Mouse (Mus musculus) hindbrain, embryonic 14.5 days (tissue): ENCODE results near the gene Cyp11a1. TPM values are rescaled to one million over a fixed set of nuclear protein-coding genes. Genes with fewer than 3 reads are reported as not detected.

ENCODE experiments used
- ATAC-seq: fragments of 200-750 bp; cut with Nextera tagmentation; 2 replicates; pipeline ENCODE4 v1.8.0; 2017; ENCODE audit warnings: moderate number of reproducible peaks, mild to moderate bottlenecking, moderate TSS enrichment, moderate library complexity; ENCODE audit not compliant: low FRiP score
- DNase-seq: peaks from one replicate; pipeline ENCODE4 v3.0.0-alpha.2; 2015; ENCODE audit warnings: low spot score
- H3K27ac ChIP-seq: fragments of 300-500 bp; sonication (generic); 2 replicates; pipeline ENCODE4 v1.5.1; 2014; ENCODE audit warnings: mild to moderate bottlenecking, moderate library complexity
- H3K27me3 ChIP-seq: fragments of 300-500 bp; sonication (generic); 2 replicates; pipeline ENCODE4 v1.6.1; 2014; ENCODE audit warnings: mild to moderate bottlenecking, low read length, mixed read lengths; ENCODE audit not compliant: control insufficient read depth, insufficient read depth
- H3K36me3 ChIP-seq: fragments of 300-500 bp; sonication (generic); replicated peaks from 2 replicates; pipeline ENCODE4 v1.6.1; 2014; ENCODE audit not compliant: control insufficient read depth, insufficient read depth
- H3K4me1 ChIP-seq: fragments of 300-500 bp; sonication (generic); replicated peaks from 2 replicates; pipeline ENCODE4 v1.6.1; 2014; ENCODE audit warnings: antibody characterized with exemption, low read length, mixed read lengths; ENCODE audit not compliant: control insufficient read depth, insufficient read depth
- H3K4me2 ChIP-seq: fragments of 300-500 bp; sonication (generic); replicated peaks from 2 replicates; pipeline ENCODE4 v1.6.1; 2014; ENCODE audit warnings: mild to moderate bottlenecking, moderate library complexity
- H3K4me3 ChIP-seq: fragments of 300-500 bp; sonication (generic); replicated peaks from 2 replicates; pipeline ENCODE4 v1.5.1; 2014; ENCODE audit warnings: mild to moderate bottlenecking, low read length
- H3K9ac ChIP-seq: fragments of 300-500 bp; sonication (generic); 2 replicates; pipeline ENCODE4 v1.6.1; 2014
- H3K9me3 ChIP-seq: fragments of 300-500 bp; sonication (generic); 2 replicates; pipeline ENCODE4 v1.6.1; 2016; ENCODE audit warnings: low read length; ENCODE audit not compliant: control insufficient read depth
- WGBS: fragments of 180-500 bp; shearing (Covaris S2); extraction: QIAGEN DNeasy Blood & Tissue Kit; methylation state at CpG from one replicate; pipeline ENCODE4 v1.1.7; 2014; 5-methylcytosine and 5-hydroxymethylcytosine counted together
- polyA plus RNA-seq: library from polyadenylated mRNA; unstranded; fragments of >200 nt; fragmentation: Nextera tagmentation; extraction: Ambion mirVana; gene quantifications from 2 replicates; pipeline ENCODE4 v1.2.1, GENCODE M21; 2014

The Cyp11a1 gene
- polyA plus RNA-seq, 1 experiment from 2014 or later: 0.39 TPM

DNA sequence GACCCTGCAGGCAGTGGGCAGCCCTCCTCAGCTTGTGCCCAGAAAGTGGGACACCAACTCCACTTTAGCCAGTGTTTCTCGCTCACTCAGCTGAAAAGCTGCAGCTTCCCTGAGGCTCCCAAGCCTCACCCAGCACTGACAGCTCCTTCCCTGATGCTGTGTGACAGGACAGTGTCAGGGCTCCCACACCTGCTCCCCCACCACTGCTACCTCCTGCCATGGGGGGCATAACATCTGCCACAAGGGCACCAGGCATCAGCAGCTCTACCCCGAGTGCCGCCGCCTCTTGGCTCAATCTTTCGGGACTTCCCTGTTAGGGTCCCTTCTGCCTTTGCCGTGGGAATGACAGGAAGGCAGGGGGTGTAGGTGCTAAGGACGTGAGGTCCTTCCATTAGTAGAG lies 19.9 kb upstream of the Cyp11a1 start:
- WGBS: 80% methylated on average over 7 of the region's 7 CpGs
- Histone ChIP-seq H3K36me3 (no peaks in the 10 kb centered on the region), H3K27me3 (no peaks in the 10 kb centered on the region), H3K4me2 (no peak overlapping the region), H3K27ac (no peak overlapping the region), H3K4me3 (no peak overlapping the region), H3K9me3 (no peaks in the 10 kb centered on the region), H3K9ac (no peak overlapping the region), H3K4me1 (no peaks in the 10 kb centered on the region)
- ATAC-seq: no peak
- no peak for DNase-seq

DNA sequence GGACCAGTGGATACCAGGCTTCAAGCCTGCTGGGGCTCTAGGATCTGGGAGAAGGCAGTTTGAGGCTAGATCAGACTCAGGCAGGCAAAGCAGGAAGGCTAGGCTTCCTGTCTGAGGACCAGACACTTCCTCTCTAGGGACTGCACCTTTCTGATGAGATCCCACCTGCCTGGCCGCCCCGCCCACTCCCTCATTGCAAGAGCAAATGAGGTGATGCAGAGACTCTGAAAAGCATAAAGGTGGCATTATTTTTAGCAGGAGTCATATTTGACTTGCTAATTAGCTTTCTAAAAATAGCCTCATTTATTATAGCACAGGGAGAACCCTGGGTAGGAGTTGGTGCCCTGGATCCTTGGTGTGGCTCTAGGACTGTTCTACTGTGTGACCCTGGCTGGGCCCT lies 18.1 kb upstream of the Cyp11a1 start:
- WGBS: 75% methylated on average over 2 of the region's 2 CpGs
- no peak for DNase-seq
- Histone ChIP-seq H3K36me3 (no peaks in the 10 kb centered on the region), H3K4me1 (0 out of 2 replicates have a peak, but pooled peaks cover 2% of the 10 kb centered on the region), H3K9me3 (no peaks in the 10 kb centered on the region), H3K27ac (no peak overlapping the region), H3K9ac (no peak overlapping the region), H3K27me3 (no peaks in the 10 kb centered on the region), H3K4me2 (no peak overlapping the region), H3K4me3 (no peak overlapping the region)
- ATAC-seq: no peak

DNA sequence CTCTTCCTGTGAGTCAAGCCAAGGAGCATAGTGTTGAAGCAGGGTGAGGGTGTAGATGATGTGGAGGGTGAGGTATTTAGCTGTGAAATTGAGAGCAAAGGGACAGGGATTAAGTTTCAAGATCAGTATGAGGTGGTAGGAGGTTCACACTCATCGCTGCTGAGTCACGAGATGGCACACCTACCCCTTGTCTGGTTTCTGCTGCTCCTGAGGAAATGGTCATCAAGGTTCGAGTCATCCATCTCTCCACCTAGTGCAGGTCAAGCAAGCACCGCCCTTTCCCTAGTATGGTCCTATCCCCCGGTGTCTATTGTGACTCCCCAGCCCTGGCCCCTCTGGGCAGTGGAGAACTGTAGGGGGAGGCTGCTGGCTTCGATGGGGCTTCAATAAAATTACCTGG lies 16.9 kb upstream of the Cyp11a1 start:
- no peak overlapping the region for H3K4me2 ChIP-seq
- H3K4me1 ChIP-seq: 0 out of 2 replicates have a peak, but pooled peaks cover 5% of the 10 kb centered on the region
- H3K27ac ChIP-seq: no peak overlapping the region
- ATAC-seq (no peak), DNase-seq (no peak)
- no peaks in the 10 kb centered on the region for H3K27me3 ChIP-seq
- H3K4me3 ChIP-seq: no peak overlapping the region
- no peaks in the 10 kb centered on the region for H3K36me3 ChIP-seq
- no peak overlapping the region for H3K9ac ChIP-seq
- WGBS: 90% methylated on average over 6 of the region's 6 CpGs
- no peaks in the 10 kb centered on the region for H3K9me3 ChIP-seq

DNA sequence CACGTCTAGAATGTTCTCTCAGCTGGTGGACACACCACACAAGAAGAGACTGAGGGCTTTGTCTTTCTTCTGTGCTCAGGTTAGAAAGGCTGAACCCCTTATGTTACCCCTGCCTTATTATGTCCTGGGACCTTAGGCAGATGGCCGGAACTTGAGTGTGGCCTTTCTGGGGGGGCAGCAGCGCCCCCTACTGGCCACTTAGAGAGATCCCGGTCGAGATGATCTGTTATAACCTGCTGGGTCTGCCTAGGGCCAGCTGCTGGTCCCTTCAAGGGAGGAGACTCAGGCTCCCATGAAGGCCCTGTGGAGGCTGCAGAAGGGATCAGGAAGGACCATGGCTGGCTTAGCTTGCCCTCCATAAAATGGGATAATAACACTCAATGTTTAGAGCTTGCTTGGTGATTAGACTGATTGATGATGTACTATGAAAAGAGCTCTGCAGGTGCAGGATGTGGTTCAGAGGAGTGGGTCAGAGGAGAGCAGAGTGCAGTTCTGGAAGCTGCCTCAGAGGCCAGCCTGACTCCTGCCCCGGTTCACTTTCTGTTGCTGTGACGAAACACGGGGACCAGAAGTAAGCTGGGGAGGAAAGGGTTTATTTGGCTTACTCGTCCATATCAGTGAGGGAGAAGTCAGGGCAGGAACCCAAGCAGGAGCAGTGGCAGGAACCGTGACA lies 15.6 kb upstream of the Cyp11a1 start:
- Histone ChIP-seq H3K36me3 (no peaks in the 10 kb centered on the region), H3K9me3 (no peaks in the 10 kb centered on the region), H3K4me3 (no peak overlapping the region), H3K27ac (no peak overlapping the region), H3K4me1 (0 out of 2 replicates have a peak, but pooled peaks cover 5% of the 10 kb centered on the region), H3K4me2 (no peak overlapping the region), H3K9ac (no peak overlapping the region), H3K27me3 (no peaks in the 10 kb centered on the region)
- DNase-seq (no peak), ATAC-seq (no peak)
- WGBS: 42% methylated on average over 10 of the region's 10 CpGs

DNA sequence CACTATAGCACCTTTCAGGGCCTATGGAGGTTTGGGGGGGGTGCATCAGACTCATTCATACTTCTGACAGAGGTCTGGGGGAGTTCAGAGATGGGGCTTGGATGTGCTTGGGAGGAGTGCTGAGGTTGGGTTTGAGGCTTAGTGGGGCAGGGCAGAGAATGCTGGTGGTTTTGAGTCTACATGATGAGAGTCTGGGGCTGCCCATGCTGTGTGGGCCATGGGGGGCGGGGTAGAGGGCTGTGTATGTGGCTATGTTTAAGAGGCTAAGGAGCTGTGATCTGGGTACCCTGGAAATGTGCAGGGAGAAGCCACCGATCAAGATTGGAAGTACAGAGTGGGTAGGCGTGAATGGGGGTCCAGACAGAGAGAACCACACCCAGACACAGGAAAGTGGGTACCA lies 14.2 kb upstream of the Cyp11a1 start:
- no peak overlapping the region for H3K4me3 ChIP-seq
- 0 out of 2 replicates have a peak, but pooled peaks cover 5% of the 10 kb centered on the region for H3K4me1 ChIP-seq
- H3K9me3 ChIP-seq: no peaks in the 10 kb centered on the region
- no peaks in the 10 kb centered on the region for H3K36me3 ChIP-seq
- ATAC-seq: no peak
- H3K4me2 ChIP-seq: no peak overlapping the region
- 90% methylated on average over 3 of the region's 3 CpGs for WGBS
- DNase-seq: no peak
- H3K27me3 ChIP-seq: peaks cover 7% of the 10 kb centered on the region; the same call in 1 of the 2 replicates
- no peak overlapping the region for H3K9ac ChIP-seq
- H3K27ac ChIP-seq: no peak overlapping the region

DNA sequence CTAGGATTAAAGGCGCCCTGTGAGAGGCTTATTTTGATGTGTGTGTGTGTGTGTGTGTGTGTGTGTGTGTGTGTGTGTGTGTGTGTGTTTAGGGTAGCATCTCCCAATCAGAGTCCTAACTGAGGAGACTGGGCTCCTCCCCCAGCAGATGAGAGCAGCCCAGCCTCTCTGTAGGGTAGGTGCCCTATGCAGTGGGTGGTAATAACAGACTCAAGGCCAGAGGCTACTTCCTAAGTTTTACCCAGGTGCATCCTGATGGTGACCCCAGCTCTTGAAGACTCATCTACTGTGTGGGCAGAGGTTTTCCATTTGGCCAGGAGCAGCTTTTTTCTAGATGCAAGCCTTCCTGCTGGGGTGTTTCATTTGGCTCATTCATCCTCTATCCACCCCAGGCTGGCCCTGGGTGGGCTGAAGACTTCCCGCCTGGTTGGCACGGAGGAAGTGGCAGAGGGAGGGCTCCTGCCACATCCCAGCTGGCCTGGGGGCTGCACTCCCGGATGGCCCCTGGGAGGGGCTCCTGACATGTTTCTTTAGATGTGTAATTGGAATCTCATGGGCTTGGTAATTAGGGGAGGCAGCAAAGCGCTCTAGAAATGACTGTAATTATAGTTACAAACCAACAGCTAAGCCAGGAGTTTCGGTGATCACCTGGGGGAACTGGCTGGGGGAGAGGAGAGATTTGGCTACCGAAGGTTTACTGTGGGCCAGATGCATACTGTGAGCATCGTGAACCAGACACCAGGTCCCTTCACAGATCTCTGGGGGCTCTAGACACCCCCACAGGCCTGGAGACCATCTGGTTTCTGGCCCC lies 13.2 kb upstream of the Cyp11a1 start:
- peaks cover 11% of the 10 kb centered on the region for H3K4me1 ChIP-seq
- 48% methylated on average over 8 of the region's 8 CpGs for WGBS
- H3K27me3 ChIP-seq: peaks cover 7% of the 10 kb centered on the region; the same call in 1 of the 2 replicates
- H3K36me3 ChIP-seq: no peaks in the 10 kb centered on the region
- DNase-seq: no peak
- no peak; the same call in 1 of the 2 replicates for ATAC-seq
- no peak overlapping the region for H3K27ac ChIP-seq
- H3K4me2 ChIP-seq: no peak overlapping the region
- no peak overlapping the region for H3K9ac ChIP-seq
- no peak overlapping the region for H3K4me3 ChIP-seq
- H3K9me3 ChIP-seq: no peaks in the 10 kb centered on the region

DNA sequence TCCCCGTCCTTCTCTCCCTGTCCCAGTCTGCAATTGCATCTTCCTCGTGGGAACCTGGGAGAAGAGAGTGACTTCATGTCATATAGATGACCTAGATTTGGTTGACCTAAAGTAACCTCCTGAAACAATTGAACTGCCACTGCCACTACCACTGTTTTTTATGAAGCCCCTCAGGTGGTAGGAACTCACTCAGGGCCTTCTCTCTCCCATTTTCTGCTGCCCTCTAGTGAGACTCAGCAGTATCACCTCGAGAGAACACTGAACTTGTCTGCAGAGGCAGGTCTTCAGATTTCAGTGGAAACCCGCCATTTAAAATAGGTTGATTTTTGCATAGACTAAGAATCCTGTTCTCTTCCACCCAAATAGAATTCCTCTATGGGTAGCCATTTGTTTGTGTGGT lies 10.9 kb upstream of the Cyp11a1 start:
- H3K27ac ChIP-seq: no peak overlapping the region

DNA sequence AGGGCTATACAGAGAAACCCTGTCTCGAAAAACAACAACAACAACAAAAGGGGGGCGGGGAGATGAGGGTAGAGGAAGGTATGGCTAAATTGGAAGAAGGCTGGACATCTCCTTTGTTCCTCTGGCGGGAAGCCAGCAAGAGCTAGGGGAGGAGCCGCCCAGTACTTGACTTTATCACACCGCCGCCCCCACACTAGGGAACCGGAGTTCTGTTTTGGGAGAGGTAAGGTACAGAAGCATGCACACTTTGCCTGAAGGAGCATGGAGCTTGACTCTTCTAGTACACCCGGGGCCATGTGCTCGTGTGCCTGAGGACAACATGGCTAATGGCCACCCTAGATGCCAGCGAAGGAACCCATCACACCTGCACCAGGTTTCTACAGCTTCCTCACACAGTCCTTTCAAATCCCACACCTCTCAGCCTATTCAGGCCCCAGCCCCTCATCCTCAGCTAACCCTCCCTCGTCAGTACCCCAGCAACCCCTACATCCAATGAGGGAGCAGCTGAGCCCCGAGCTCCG lies 8.6 kb upstream of the Cyp11a1 start:
- peaks cover 13% of the 10 kb centered on the region for H3K4me1 ChIP-seq
- no peak for DNase-seq
- H3K27ac ChIP-seq: no peak overlapping the region; the same call in 1 of the 2 replicates
- peak overlapping the region; percentile 61 for H3K4me2 ChIP-seq
- ATAC-seq: no peak; the same call in 1 of the 2 replicates
- H3K9ac ChIP-seq: peak overlapping the region; percentile 41
- H3K36me3 ChIP-seq: no peaks in the 10 kb centered on the region
- H3K4me3 ChIP-seq: peak overlapping the region; percentile 25
- peaks cover 15% of the 10 kb centered on the region for H3K27me3 ChIP-seq
- WGBS: 24% methylated on average over 13 of the region's 13 CpGs
- H3K9me3 ChIP-seq: no peaks in the 10 kb centered on the region

More for the DNA sequence above, 10.9 kb upstream of the Cyp11a1 start:
- Histone ChIP-seq H3K27me3 (peaks cover 12% of the 10 kb centered on the region), H3K4me2 (no peak overlapping the region), H3K36me3 (no peaks in the 10 kb centered on the region), H3K9ac (no peak overlapping the region), H3K9me3 (no peaks in the 10 kb centered on the region), H3K4me3 (no peak overlapping the region), H3K4me1 (peaks cover 13% of the 10 kb centered on the region)
- 38% methylated on average over 4 of the region's 4 CpGs for WGBS
- ATAC-seq: no peak
- peak; percentile 65 for DNase-seq

DNA sequence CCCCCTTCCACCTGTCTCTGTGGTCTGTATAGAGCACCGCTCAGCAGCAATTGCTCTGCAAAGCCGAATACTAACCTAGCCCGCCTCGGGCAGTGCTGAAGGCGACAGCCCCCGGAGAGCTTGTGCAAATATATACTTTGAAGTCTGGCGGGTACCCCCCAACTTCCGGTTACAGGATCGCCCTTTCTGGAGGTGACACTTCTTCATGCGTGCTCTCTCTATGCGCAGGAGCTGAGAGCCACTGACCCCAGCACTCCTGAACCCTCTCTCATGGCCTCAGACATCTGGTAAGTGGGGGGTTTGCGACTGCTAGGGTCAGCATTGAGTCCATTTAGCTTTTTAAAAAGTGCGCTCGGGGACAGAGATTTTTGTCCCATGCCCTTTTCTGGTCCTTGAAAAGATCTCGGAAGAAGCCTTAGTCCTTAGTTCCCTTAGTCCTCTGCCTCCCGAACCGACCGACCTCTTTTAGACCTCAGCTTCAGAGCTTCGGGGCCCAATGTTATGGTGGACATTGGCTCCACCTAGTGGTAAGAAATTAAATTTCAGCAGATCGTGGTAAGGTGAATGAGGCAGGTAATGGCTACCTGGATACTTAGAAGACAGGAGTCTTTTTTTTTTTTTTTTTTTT lies 8.1 kb upstream of the Cyp11a1 start:
- 2% methylated on average over 20 of the region's 20 CpGs for WGBS
- H3K4me1 ChIP-seq: peaks cover 11% of the 10 kb centered on the region
- peak overlapping the region; percentile 61 for H3K4me2 ChIP-seq
- H3K9me3 ChIP-seq: no peaks in the 10 kb centered on the region
- H3K27ac ChIP-seq: no peak overlapping the region; the same call in 1 of the 2 replicates
- ATAC-seq: peak; percentile 90
- H3K36me3 ChIP-seq: no peaks in the 10 kb centered on the region
- H3K4me3 ChIP-seq: peak overlapping the region; percentile 25
- H3K9ac ChIP-seq: peak overlapping the region; percentile 41
- peaks cover 15% of the 10 kb centered on the region for H3K27me3 ChIP-seq
- peak; percentile 93 for DNase-seq
